Mouse (Mus musculus) heart, adult 2 months (tissue): ENCODE data around the gene Rpl28.

Experiments
- CTCF ChIP-seq: fragments of 200-600 bp; IDR thresholded peaks from 2 replicates; pipeline ENCODE4 v1.8.1; 2022; ENCODE audit warnings: antibody characterized with exemption, mild to moderate bottlenecking, moderate library complexity
- EP300 ChIP-seq: fragments of 200-500 bp; IDR thresholded peaks from 2 replicates; pipeline ENCODE4 v1.6.1; 2011; ENCODE audit warnings: low read depth, low read length, control low read depth; ENCODE audit not compliant: insufficient read depth

DNA sequence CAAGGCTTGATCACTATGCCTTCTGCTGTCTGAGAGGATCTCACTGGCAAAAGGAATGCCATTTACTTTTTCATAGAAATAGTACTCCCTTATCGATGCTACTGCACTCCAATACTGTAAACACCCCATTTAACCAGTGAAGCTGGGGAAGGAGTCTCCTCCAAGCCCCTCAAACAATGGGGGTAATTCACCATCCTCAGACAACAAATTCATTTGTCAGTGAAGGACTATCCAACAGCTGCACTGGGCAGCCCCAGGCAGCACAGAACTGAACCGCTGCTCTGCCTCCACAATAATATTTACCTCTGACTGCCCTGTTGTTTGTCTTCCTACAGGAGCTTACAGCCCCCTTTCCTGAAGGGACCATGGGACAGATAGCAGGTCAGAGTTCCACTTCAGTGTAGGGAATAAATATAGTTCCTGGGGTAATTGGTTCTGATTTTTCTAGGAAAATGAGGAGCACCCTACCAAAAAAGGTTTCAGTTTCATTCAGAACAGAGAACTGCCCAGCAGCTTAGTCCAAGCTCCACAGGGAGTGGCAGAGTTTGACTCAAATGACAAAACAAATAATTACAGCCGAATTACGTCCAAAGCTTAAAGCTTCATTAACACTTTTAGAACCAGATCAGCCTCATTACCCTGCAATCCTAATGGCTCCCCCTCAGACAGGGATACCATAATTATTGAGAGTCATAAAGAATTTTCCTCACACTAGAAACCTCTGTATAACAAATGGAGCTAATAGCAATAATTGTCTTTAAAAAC, 27.5 kb upstream of the Rpl28 start:
- TF ChIP-seq CTCF, result no peak
- TF ChIP-seq EP300, result no peak
